Mouse (Mus musculus): Measurements from ENCODE around the gene Gm1604a.
"Not testable (repeated sequence)": the region's sequence is repeated elsewhere in the genome, so short reads cannot be mapped to it uniquely, and the experiment has no call there.

GRCm38 (mm10) chr17:7069561-7070240 lies 44.3 kb downstream of the Gm1604a start:
- not testable (repeated sequence) for TF ChIP-seq CTCF (IDR thresholded peaks at IDR 0.05; ENCODE audit: control insufficient read depth, insufficient read depth, low read length); POLR2A (IDR thresholded peaks at IDR 0.05; ENCODE audit: borderline replicate concordance, control insufficient read depth, low read depth, low read length)

Data from bone marrow, adult 2 months (tissue).